Mouse (Mus musculus) macrophage (primary cell): Measurements from ENCODE around the gene Rabep1. TPM values are rescaled to one million over a fixed set of nuclear protein-coding genes. Genes with fewer than 3 reads are reported as not detected.

Experiments
- H3K27ac ChIP-seq: fragments of 350-480 bp; formaldehyde crosslinking; 2 replicates; pipeline ENCODE4 v1.9.0; 2021
- H3K36me3 ChIP-seq: fragments of 350-480 bp; formaldehyde crosslinking; 2 replicates; pipeline ENCODE4 v1.9.0; 2021; ENCODE audit errors: inconsistent target
- H3K4me3 ChIP-seq: fragments of 350-480 bp; formaldehyde crosslinking; 2 replicates; pipeline ENCODE4 v1.9.0; 2021; ENCODE audit errors: inconsistent target
- H3K79me2 ChIP-seq: fragments of 350-480 bp; formaldehyde crosslinking; 2 replicates; pipeline ENCODE4 v1.9.0; 2021; ENCODE audit errors: inconsistent target
- WGBS: methylation state at CpG from one replicate; pipeline ENCODE4 v1.1.7; 2026; ENCODE audit warnings: inconsistent platforms; ENCODE audit not compliant: missing documents; 5-methylcytosine and 5-hydroxymethylcytosine counted together
- polyA plus RNA-seq: library from polyadenylated mRNA; stranded (reverse); fragments of 250-400 nt; gene quantifications from 3 replicates; pipeline ENCODE4 v1.2.4, GENCODE M21; 2018; ENCODE audit warnings: inconsistent platforms

The Rabep1 gene
- polyA plus RNA-seq, 1 experiment from 2014 or later: 32.0 TPM

DNA sequence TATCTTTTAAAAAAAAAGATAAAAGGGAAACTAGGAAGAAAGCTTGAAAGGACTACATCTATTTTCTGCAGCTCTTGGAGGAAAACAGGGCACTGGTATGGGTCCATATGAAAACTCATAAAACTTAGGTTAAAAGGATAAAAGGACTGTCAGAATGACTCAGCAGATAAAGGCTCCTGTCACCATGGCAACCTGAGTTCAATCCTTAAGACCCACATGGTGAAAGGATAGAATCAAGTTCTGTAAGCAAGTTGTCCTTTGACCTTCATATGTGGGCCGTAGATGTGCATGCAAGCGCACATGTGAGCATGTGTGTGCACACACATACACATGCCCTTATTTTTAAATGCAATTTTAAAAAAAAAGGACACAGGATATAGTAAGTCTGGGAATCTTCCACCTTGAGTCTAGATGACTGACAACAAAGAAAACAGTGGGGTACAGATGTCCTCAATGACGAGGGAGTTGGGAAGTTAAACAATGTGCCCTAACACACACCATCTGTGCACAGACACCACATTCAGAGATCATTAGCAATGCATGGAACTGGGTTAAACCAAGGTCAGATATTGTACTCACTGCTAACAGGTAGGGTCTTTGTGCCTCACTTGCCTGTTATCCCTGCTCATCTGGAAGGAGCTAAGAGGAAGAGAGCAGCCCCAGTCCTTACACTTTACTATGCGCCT is 119.8 kb downstream of the Rabep1 start:
- peaks cover 50% of the 10 kb centered on the region for H3K36me3 ChIP-seq
- 91% methylated on average over 4 of the region's 4 CpGs for WGBS
- peaks cover 56% of the 10 kb centered on the region for H3K79me2 ChIP-seq
- no peak overlapping the region for H3K4me3 ChIP-seq
- H3K27ac ChIP-seq: no peak overlapping the region

GRCm38 (mm10) chr11:70969271-70969794 is 124.8 kb downstream of the Rabep1 start:
- Histone ChIP-seq H3K4me3 (peak overlapping the region; percentile 97), H3K79me2 (peaks cover 43% of the 10 kb centered on the region), H3K36me3 (peaks cover 39% of the 10 kb centered on the region), H3K27ac (peak overlapping the region; percentile 73)
- 1% methylated on average over 25 of the region's 25 CpGs for WGBS

DNA sequence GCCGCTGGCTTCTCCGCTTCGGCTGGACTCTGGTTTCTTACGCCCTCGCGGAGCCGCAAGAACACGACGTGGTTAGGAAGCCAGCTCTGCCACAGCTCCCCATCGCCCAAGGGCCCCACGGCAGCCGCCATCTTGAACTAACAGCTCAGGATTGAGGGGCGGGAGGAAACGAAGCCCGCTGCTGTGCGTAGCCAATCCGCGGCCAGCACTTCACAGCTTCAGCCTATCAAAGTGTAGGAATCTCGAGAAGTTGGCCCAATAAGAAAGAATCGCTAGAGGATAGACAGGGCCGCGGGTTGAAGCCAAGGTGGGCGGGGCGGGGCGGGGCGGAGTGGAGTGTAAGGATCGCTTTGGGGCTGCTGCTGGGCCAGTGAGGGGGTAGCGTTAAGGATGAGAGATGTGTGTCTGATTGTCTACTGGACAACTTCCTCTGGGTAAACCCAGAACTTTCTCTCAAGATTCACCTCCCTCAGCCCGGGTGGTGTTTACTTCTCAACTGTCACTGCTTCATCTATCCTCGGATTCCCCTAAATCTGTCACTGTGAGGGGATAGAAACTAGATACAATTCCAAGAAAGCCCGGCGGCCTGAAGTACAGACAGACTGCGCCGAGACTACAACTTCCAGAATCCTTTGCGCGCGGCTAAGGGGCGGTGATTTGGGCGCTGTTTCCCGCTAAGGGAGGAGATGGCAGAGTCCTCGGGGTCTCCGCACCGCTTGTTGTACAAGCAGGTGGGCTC is 125.4 kb downstream of the Rabep1 start, which contains the start of the genes Nup88 and Rpain:
TSS of gene Nup88 (minus strand) at position 153 of the 739 bp plus-strand sequence.
TSS of gene Rpain (plus strand) at position 393 of the 739 bp plus-strand sequence.
- WGBS: under 1% methylated on average over 37 of the region's 43 CpGs
- peak within 1 kb of the TSS; percentile 97 for H3K4me3 ChIP-seq
- H3K79me2 ChIP-seq: peaks cover 40% of the 10 kb centered on the region
- H3K27ac ChIP-seq: peak within 1 kb of the TSS; percentile 73
- H3K36me3 ChIP-seq: peaks cover 39% of the 10 kb centered on the region

GRCm38 (mm10) chr11:70970560-70971540 is 126.3 kb downstream of the Rabep1 start:
- WGBS: 12% methylated on average over 24 of the region's 24 CpGs
- Histone ChIP-seq H3K36me3 (peaks cover 38% of the 10 kb centered on the region), H3K79me2 (peaks cover 40% of the 10 kb centered on the region), H3K4me3 (peak overlapping the region; percentile 97), H3K27ac (peak overlapping the region; percentile 73)

DNA sequence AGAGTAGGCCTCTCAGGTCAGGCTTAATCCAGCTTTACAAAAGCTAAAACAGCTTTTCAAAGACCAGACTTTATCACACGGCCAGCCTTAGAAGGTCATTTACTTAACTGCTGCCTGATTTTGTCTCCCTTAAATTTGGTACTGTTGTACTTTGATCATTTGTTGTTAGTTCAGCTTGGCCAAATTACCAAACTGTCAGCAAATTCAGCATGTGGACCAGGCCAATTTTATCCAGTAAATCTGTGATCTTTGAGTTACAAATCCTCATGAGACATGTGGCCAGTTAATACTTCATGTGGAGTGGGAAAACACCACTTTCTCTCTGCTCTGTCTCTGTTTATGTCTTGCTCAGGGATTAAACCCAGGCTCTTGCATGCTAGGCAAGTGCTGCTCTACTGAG is 128.0 kb downstream of the Rabep1 start:
- Histone ChIP-seq H3K36me3 (peaks cover 50% of the 10 kb centered on the region), H3K4me3 (no peak overlapping the region), H3K27ac (no peak overlapping the region), H3K79me2 (peaks cover 32% of the 10 kb centered on the region)
- 92% methylated on average over 1 of the region's 1 CpGs for WGBS

- H3K79me2 ChIP-seq: peaks cover 18% of the 10 kb centered on the region
- H3K36me3 ChIP-seq: peaks cover 59% of the 10 kb centered on the region
Observed at GRCm38 (mm10) chr11:70973947-70974346, 129.4 kb downstream of the Rabep1 start.

DNA sequence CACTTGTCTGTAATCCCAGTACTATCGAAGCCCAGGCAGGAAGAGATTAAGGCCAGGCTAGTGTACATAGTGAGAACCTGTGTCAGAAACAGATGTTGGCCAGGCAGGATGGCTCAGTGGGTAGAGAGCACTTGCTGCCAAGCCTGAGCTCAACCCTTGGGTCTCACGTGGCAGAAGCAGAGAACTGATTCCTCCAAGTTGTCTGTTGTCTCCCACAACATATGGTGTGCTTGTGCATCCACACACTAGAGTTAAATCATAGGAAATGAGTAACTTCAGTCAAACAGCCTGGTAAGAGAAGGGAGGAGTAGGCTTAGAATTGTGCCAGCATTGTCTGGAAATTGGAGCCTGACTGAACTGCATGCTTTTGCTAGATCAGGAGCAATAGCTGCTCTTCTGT is 130.6 kb downstream of the Rabep1 start:
- 92% methylated on average over 2 of the region's 2 CpGs for WGBS
- peaks cover 10% of the 10 kb centered on the region for H3K79me2 ChIP-seq
- peaks cover 59% of the 10 kb centered on the region for H3K36me3 ChIP-seq
- H3K27ac ChIP-seq: no peak overlapping the region
- H3K4me3 ChIP-seq: no peak overlapping the region

More at GRCm38 (mm10) chr11:70973947-70974346, 129.4 kb downstream of the Rabep1 start:
- Histone ChIP-seq H3K4me3 (no peak overlapping the region), H3K27ac (no peak overlapping the region)
- 87% methylated on average over 4 of the region's 4 CpGs for whole genome bisulfite sequencing

GRCm38 (mm10) chr11:70977293-70977692 is 132.7 kb downstream of the Rabep1 start:
- peaks cover 59% of the 10 kb centered on the region for H3K36me3 ChIP-seq
- peaks cover 17% of the 10 kb centered on the region for H3K79me2 ChIP-seq
- no peak overlapping the region for H3K4me3 ChIP-seq
- no peak overlapping the region for H3K27ac ChIP-seq
- WGBS: 89% methylated on average over 6 of the region's 6 CpGs

DNA sequence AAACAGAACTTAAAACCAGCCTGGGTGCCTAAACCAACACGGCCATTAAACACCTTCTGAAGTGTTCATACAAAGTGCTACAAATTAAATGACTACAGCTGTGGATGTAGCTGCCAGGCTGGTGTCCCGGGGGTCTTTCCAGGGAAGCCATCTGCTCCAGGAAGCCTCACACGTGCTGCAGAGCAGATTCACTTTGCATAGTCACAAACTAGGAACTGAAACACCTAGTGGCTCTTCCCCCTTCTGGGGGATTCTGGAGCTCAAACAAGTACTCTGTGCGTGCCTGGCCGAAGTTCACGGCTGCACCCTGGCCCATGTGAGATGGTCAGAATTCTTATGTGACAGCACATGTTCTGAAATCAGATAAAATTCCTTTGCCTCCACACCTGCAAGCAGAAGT is 135.7 kb downstream of the Rabep1 start:
- H3K4me3 ChIP-seq: no peak overlapping the region
- no peak overlapping the region for H3K27ac ChIP-seq
- peaks cover 19% of the 10 kb centered on the region for H3K79me2 ChIP-seq
- WGBS: 53% methylated on average over 6 of the region's 6 CpGs
- peaks cover 31% of the 10 kb centered on the region for H3K36me3 ChIP-seq

DNA sequence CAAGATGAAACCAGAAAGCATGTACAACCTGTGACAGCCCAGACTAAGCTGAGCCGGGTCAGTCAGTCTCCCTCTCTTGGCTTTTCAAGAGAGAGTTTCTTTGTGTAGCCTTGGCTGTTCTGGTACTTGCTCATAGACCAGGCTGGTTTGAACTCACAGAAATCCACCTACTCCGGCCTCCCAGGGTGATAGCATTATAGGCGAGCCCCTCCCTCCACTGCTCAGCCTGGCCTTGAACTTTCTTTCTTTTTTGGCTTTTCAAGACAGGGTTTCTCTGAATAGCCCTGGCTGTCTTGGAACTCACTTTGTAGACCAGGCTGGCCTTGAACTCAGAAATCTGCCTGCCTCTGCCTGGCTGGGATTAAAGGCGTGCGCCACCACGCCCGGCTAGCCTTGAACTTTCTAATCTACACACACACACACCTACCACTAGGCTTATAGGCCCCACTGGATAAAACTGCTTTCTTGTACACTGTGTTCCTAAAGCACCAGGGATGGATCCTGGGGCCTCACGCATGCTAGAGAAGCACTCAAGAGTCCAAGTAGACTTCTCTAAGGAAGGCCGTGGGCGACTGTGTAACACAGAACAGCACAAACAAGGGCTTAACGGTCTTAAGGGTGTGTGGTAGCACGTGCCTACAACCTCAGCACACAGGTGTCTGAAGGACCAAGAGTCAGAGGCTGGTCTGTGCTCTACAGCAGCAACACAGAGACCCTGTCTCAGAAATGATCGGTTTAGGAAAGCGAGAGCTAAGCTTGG is 136.4 kb downstream of the Rabep1 start:
- WGBS: 95% methylated on average over 14 of the region's 14 CpGs
- H3K36me3 ChIP-seq: peaks cover 31% of the 10 kb centered on the region
- peaks cover 19% of the 10 kb centered on the region for H3K79me2 ChIP-seq
- H3K4me3 ChIP-seq: no peak overlapping the region
- no peak overlapping the region for H3K27ac ChIP-seq

DNA sequence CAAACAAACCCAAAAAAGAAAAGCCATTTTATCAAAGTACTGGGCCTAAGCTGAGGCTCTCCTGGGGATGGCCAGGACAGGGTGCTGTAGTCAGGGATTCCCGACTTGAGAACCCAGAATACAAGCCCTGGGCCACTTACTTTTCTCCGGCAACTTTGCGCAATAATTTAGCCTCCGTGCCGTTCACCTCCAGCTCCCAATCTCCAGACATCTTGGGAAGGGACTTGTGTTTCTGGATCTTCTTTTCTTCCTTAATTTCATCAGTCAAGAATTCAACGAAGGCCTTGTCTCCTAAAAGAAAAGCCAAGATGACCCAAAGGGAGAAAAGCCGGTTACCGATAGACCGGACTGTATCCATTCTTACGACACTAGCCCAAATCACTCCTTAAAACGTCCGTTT is 137.5 kb downstream of the Rabep1 start:
- Histone ChIP-seq H3K4me3 (peak overlapping the region; percentile 71), H3K79me2 (peaks cover 19% of the 10 kb centered on the region), H3K27ac (peak overlapping the region; percentile 21), H3K36me3 (peaks cover 31% of the 10 kb centered on the region)
- WGBS: 7% methylated on average over 12 of the region's 12 CpGs

GRCm38 (mm10) chr11:70982557-70983228 is 138.1 kb downstream of the Rabep1 start, which contains the start of gene C1qbp:
Gene C1qbp (minus strand): TSS chr11:70983026.
- Histone ChIP-seq H3K4me3 (peak within 1 kb of the TSS; percentile 71), H3K79me2 (peaks cover 19% of the 10 kb centered on the region), H3K27ac (peak within 1 kb of the TSS; percentile 21), H3K36me3 (peaks cover 31% of the 10 kb centered on the region)
- WGBS: under 1% methylated on average over 56 of the region's 64 CpGs
